Mouse (Mus musculus) myocyte (in vitro differentiated cells): Measurements from ENCODE around the gene Ltf. TPM values are rescaled to one million over a fixed set of nuclear protein-coding genes. Genes with fewer than 3 reads are reported as not detected.

ENCODE experiments used
- H3K27me3 ChIP-seq: one replicate; pipeline ENCODE4 v1.6.1; 2011; ENCODE audit not compliant: control insufficient read depth, insufficient read depth, insufficient read length
- H3K36me3 ChIP-seq: one replicate; pipeline ENCODE4 v1.6.1; 2011; ENCODE audit not compliant: control insufficient read depth, insufficient read depth
- H3K4me2 ChIP-seq: one replicate; pipeline ENCODE4 v1.6.1; 2011; ENCODE audit warnings: low read depth, control low read depth
- H3K4me3 ChIP-seq: one replicate; pipeline ENCODE4 v1.5.1; 2011; ENCODE audit warnings: mild to moderate bottlenecking, control low read depth, moderate library complexity
- H3K79me2 ChIP-seq: one replicate; pipeline ENCODE4 v1.6.1; 2011; ENCODE audit not compliant: control insufficient read depth, insufficient read depth
- H3ac ChIP-seq: one replicate; pipeline ENCODE4 v1.6.1; 2011; ENCODE audit not compliant: control insufficient read depth, insufficient read length
- CEBPB ChIP-seq: IDR thresholded peaks from 2 replicates; pipeline ENCODE4 v1.6.1; 2011; ENCODE audit warnings: mild to moderate bottlenecking, moderate library complexity; ENCODE audit not compliant: poor library complexity, insufficient read depth, severe bottlenecking
- E2F4 ChIP-seq: IDR thresholded peaks from one replicate; pipeline ENCODE4 v1.6.1; 2011; ENCODE audit warnings: mild to moderate bottlenecking, control low read depth, moderate library complexity; ENCODE audit not compliant: insufficient read depth
- MAX ChIP-seq: IDR thresholded peaks from one replicate; pipeline ENCODE4 v1.6.1; 2011; ENCODE audit warnings: low read depth, mild to moderate bottlenecking, control low read depth
- MYOD1 ChIP-seq, 3 experiments: IDR thresholded peaks; one replicate each; pipeline ENCODE4 v1.6.1; 2011; ENCODE audit warnings: control low read depth in 2 of 3, low read depth in 2 of 3, mild to moderate bottlenecking in 2 of 3, moderate library complexity in 1 of 3; ENCODE audit not compliant: insufficient read length in 2 of 3, control insufficient read depth in 1 of 3
- MYOG ChIP-seq, 3 experiments: IDR thresholded peaks; one replicate each; pipeline ENCODE4 v1.6.1; 2011; ENCODE audit warnings: control low read depth in 2 of 3, low read depth in 2 of 3, mild to moderate bottlenecking in 2 of 3; ENCODE audit not compliant: insufficient read length in 2 of 3, control insufficient read depth in 1 of 3, insufficient read depth in 1 of 3
- POLR2A ChIP-seq: IDR thresholded peaks from one replicate; pipeline ENCODE4 v1.6.1; 2011; ENCODE audit warnings: low read depth, mild to moderate bottlenecking, control low read depth, moderate library complexity; ENCODE audit not compliant: insufficient read length
- POLR2AphosphoS2 ChIP-seq: IDR thresholded peaks from one replicate; pipeline ENCODE4 v1.6.1; 2011; ENCODE audit warnings: low read depth, control low read depth; ENCODE audit not compliant: insufficient read length
- REST ChIP-seq: IDR thresholded peaks from one replicate; pipeline ENCODE4 v1.6.1; 2011; ENCODE audit warnings: mild to moderate bottlenecking, control low read depth, moderate library complexity; ENCODE audit not compliant: insufficient read depth, insufficient read length
- SRF ChIP-seq: IDR thresholded peaks from one replicate; pipeline ENCODE4 v1.6.1; 2011; ENCODE audit warnings: low read depth; ENCODE audit not compliant: control insufficient read depth, insufficient read length
- TCF12 ChIP-seq: IDR thresholded peaks from one replicate; pipeline ENCODE4 v1.6.1; 2011; ENCODE audit warnings: mild to moderate bottlenecking, control low read depth; ENCODE audit not compliant: poor library complexity, insufficient read depth, severe bottlenecking
- TCF3 ChIP-seq: IDR thresholded peaks from one replicate; pipeline ENCODE4 v1.6.1; 2011; ENCODE audit warnings: low read depth, control low read depth; ENCODE audit not compliant: insufficient read length
- USF1 ChIP-seq: IDR thresholded peaks from one replicate; pipeline ENCODE4 v1.6.1; 2011; ENCODE audit warnings: low read depth, mild to moderate bottlenecking, control low read depth, moderate library complexity
- polyA plus RNA-seq: library from polyadenylated mRNA; unstranded; fragments of >200 nt; fragmentation: generic; extraction: Trizol; gene quantifications from one replicate; pipeline ENCODE4 v1.2.1, GENCODE M21; 2012; ENCODE audit warnings: missing spikeins

The Ltf gene
- polyA plus RNA-seq, 1 experiment = not detected

- Histone ChIP-seq H3K36me3 (no peaks in the 10 kb centered on the region), H3K79me2 (no peaks in the 10 kb centered on the region), H3K4me3 (peak overlapping the region; percentile 32), H3ac (no peak overlapping the region), H3K4me2 (peak overlapping the region; percentile 91), H3K27me3 (peaks cover 15% of the 10 kb centered on the region)
- no peak for TF ChIP-seq POLR2AphosphoS2
- no peak for TF ChIP-seq SRF
- TF ChIP-seq POLR2A = no peak
- no peak for TF ChIP-seq MAX
- TF ChIP-seq MYOG (IDR thresholded peaks at IDR 0.05; ENCODE audit: control insufficient read depth in 1 of 3, insufficient read depth in 1 of 3, insufficient read length in 2 of 3, low read depth in 2 of 3) = no peak
- TF ChIP-seq TCF12 = no peak
These were observed 38.7 kb downstream of the Ltf start for GRCm38 (mm10) chr9:111057544-111058370.

- TF ChIP-seq MYOD1 (IDR thresholded peaks at IDR 0.05; ENCODE audit: control insufficient read depth in 1 of 3, insufficient read length in 2 of 3, low read depth in 2 of 3) (no peak), POLR2A (no peak), POLR2AphosphoS2 (no peak), CEBPB (no peak), USF1 (no peak), SRF (no peak), E2F4 (no peak)
- no peak overlapping the region for H3K4me3 ChIP-seq
- H3K27me3 ChIP-seq = peaks cover 4% of the 10 kb centered on the region
- H3K4me2 ChIP-seq = no peak overlapping the region
- H3ac ChIP-seq = no peak overlapping the region
- H3K36me3 ChIP-seq = no peaks in the 10 kb centered on the region
- H3K79me2 ChIP-seq = no peaks in the 10 kb centered on the region
These were observed 40.0 kb downstream of the Ltf start for GRCm38 (mm10) chr9:111058943-111059556.

DNA sequence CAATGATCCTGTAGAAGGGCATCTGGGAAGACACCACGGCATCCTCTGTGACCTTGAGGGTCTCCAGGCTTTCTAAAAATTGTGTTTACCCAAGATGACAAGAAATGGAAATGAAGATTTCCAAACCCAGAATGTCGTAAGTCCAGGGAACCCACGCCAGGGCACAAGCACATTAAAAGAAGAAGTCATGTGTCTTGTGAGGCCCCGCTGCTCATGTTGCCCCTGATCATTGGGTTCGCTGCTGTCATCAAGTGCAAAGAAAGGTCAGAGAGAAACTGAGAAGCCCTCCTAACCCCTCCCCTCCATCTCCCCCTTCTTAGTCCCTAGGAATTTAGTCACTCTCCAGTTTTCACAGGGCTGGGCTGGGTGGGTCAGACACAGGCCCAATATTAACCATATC lies 43.8 kb downstream of the Ltf start:
- no peak overlapping the region for H3ac ChIP-seq
- TF ChIP-seq MYOD1 (IDR thresholded peaks at IDR 0.05; ENCODE audit: control insufficient read depth in 1 of 3, insufficient read length in 2 of 3, low read depth in 2 of 3) (no peak), TCF12 (no peak), USF1 (no peak), MAX (no peak), REST (no peak), MYOG (IDR thresholded peaks at IDR 0.05; ENCODE audit: control insufficient read depth in 1 of 3, insufficient read depth in 1 of 3, insufficient read length in 2 of 3, low read depth in 2 of 3) (no peak), POLR2AphosphoS2 (no peak), TCF3 (no peak), E2F4 (no peak), CEBPB (no peak), POLR2A (no peak), SRF (no peak)
- no peaks in the 10 kb centered on the region for H3K79me2 ChIP-seq
- no peak overlapping the region for H3K4me2 ChIP-seq
- H3K4me3 ChIP-seq = no peak overlapping the region
- no peaks in the 10 kb centered on the region for H3K36me3 ChIP-seq
- no peaks in the 10 kb centered on the region for H3K27me3 ChIP-seq

DNA sequence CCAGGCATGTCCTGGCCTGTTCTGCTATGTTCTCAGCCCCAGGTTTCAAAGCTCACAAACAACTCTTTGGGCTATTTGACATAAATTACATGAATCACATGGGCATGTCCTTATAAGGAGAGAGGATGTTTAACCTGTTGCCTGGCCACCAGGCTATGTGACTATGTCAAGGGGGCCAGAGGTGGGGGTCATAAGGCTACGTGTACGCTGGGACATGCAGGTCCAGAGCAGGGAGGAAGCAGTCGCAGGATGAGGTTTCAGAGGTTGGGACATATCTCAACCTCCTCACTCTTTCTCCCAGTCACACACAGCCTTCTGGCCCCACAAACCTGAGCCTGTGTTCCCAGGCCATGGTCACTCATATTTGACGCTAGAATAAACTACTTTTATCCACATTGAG lies 48.0 kb downstream of the Ltf start:
- Histone ChIP-seq H3K27me3 (no peaks in the 10 kb centered on the region), H3K4me3 (no peak overlapping the region), H3K4me2 (no peak overlapping the region), H3K36me3 (no peaks in the 10 kb centered on the region), H3ac (no peak overlapping the region), H3K79me2 (no peaks in the 10 kb centered on the region)
- TF ChIP-seq SRF (no peak), POLR2AphosphoS2 (no peak), MYOD1 (IDR thresholded peaks at IDR 0.05; ENCODE audit: control insufficient read depth in 1 of 3, insufficient read length in 2 of 3, low read depth in 2 of 3) (no peak), POLR2A (no peak), E2F4 (no peak), MYOG (IDR thresholded peaks at IDR 0.05; ENCODE audit: control insufficient read depth in 1 of 3, insufficient read depth in 1 of 3, insufficient read length in 2 of 3, low read depth in 2 of 3) (no peak), REST (no peak), USF1 (no peak), CEBPB (no peak), MAX (no peak), TCF3 (no peak), TCF12 (no peak)
